Mouse (Mus musculus) liver, postnatal 0 days (tissue): Measurements from ENCODE around the gene Prdm10.

Experiments
- CTCF ChIP-seq: sonication (generic); IDR thresholded peaks from 2 replicates; pipeline ENCODE4 v1.5.1; 2016; ENCODE audit warnings: antibody characterized with exemption, low read depth
- EP300 ChIP-seq: IDR thresholded peaks from 2 replicates; pipeline ENCODE4 v1.6.1; 2016; ENCODE audit warnings: antibody characterized with exemption, low read depth, mild to moderate bottlenecking

GRCm38 (mm10) chr9:31240522-31241207 lies 39.7 kb upstream of the Prdm10 start:
- TF ChIP-seq EP300: no peak
- TF ChIP-seq CTCF: no peak
